Mouse (Mus musculus) macrophage (primary cell): Measurements from ENCODE around the gene Bst1. TPM values are rescaled to one million over a fixed set of nuclear protein-coding genes. Genes with fewer than 3 reads are reported as not detected.
A peak's percentile ranks its signal among the peaks of the same experiment; 100 is the strongest.

Experiments used
- H3K27ac ChIP-seq: fragments of 350-480 bp; formaldehyde crosslinking; 2 replicates; pipeline ENCODE4 v1.9.0; 2021
- H3K36me3 ChIP-seq: fragments of 350-480 bp; formaldehyde crosslinking; 2 replicates; pipeline ENCODE4 v1.9.0; 2021; ENCODE audit errors: inconsistent target
- H3K4me3 ChIP-seq: fragments of 350-480 bp; formaldehyde crosslinking; 2 replicates; pipeline ENCODE4 v1.9.0; 2021; ENCODE audit errors: inconsistent target
- H3K79me2 ChIP-seq: fragments of 350-480 bp; formaldehyde crosslinking; 2 replicates; pipeline ENCODE4 v1.9.0; 2021; ENCODE audit errors: inconsistent target
- WGBS: methylation state at CpG from one replicate; pipeline ENCODE4 v1.1.7; 2026; ENCODE audit warnings: inconsistent platforms; ENCODE audit not compliant: missing documents; 5-methylcytosine and 5-hydroxymethylcytosine counted together
- polyA plus RNA-seq: library from polyadenylated mRNA; stranded (reverse); fragments of 250-400 nt; gene quantifications from 3 replicates; pipeline ENCODE4 v1.2.4, GENCODE M21; 2018; ENCODE audit warnings: inconsistent platforms

Gene Bst1
- polyA plus RNA-seq, 1 experiment from 2014 or later, result 1.3 TPM

DNA sequence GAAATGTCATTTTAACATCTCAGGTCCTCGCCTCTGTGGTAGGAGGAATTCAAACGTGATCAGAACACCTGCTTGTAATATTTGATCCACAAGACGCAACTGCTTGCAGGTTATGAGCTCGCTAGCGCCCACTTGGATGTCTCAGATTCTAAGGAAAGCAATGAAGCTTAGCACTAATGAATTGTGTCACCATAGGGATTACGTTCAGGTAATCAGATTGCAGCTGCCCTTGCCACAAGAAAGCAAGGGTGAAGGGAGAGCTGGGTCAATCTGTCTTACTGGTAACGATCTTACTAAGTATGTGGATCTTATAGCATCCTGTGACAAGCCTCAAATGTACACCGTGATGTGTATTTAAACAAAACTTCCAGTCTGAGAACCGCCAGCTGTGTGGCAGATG lies 8.7 kb downstream of the Bst1 start:
- Histone ChIP-seq H3K27ac (no peak overlapping the region), H3K4me3 (no peak overlapping the region), H3K79me2 (no peaks in the 10 kb centered on the region), H3K36me3 (no peaks in the 10 kb centered on the region)
- 93% methylated on average over 9 of the region's 9 CpGs for WGBS

DNA sequence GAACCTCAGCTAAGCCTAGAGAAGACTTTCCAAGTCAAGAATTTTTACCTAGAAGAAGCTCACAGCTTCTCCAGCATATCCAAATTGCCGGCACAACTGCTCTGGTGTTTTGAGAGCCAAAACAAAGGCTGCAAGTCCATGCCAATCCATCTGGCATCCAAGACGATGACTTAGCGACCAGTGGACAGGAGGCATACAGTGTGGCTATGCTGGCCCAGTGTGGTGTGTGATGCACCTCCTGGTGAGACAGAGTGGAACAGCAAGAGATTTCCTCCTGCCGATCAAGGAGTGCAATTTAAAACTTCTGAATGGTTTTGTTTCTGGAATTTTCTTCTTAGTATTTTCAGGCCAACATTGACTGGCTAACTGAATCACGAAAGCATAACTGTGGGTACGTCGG lies 17.9 kb downstream of the Bst1 start:
- Histone ChIP-seq H3K79me2 (no peaks in the 10 kb centered on the region), H3K4me3 (no peak overlapping the region), H3K36me3 (no peaks in the 10 kb centered on the region), H3K27ac (no peak overlapping the region)
- 95% methylated on average over 7 of the region's 7 CpGs for WGBS

DNA sequence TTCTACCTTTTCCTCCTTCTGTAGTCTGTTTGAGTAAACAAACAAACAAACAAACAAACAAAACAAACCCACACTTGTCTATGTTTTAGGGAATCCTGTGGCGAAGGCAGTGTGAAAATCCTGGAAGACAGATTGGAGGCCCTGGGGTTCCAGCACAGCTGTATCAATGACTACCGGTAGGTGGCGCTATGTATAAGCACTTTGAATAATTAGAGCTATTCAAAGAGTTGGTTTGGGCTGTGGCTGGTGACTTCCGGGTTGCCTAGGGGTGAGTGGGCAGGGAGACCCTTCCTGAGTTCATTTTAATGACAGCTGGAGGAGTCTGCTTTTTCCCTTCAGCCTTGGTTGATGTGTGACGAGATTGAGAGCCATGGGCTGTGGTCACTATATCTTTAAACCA lies 18.7 kb downstream of the Bst1 start:
- Histone ChIP-seq H3K79me2 (no peaks in the 10 kb centered on the region), H3K36me3 (no peaks in the 10 kb centered on the region), H3K4me3 (no peak overlapping the region), H3K27ac (no peak overlapping the region)
- 26% methylated on average over 5 of the region's 5 CpGs for WGBS

DNA sequence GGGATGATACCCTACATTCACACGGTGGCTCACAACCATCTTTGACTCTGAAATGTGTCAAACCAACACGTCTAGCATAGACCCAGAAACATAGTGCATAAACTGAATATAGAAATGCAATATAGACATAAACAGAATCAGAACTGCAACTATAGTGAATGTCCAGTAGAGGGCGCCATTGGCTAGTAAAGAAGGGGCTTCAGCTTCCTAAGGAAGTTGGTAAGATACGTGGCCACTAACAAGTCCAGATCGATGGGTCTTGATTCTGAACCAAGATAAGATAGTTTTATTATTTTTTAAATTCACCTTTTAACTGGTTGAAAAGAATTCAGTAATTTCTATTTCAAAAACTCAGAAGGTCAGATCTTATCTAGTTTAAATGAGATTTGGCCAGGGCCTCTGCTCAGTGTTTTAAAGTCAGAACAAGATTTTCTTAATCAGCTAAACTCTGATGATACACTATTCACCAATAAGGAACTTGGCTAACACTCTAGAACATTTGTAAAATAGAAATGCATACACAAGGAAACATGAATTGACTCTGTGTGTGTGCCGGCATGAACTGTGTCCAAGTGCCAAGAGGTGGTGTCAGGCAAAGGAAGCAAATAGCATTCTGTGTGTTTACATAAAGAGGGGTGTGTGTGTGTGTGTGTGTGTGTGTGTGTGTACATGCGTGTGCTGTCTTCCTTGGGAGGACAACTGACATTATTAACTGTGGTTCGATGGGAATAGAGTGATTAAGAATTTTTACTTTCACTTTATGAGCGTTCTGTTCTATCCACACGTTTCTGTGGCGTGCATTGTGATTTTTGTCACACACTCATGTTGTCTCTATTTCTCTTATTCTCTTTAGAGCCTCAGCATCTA lies 22.7 kb downstream of the Bst1 start:
- Histone ChIP-seq H3K4me3 (peak overlapping the region; percentile 16; the same call in 1 of the 2 replicates), H3K79me2 (no peaks in the 10 kb centered on the region), H3K27ac (peak overlapping the region; percentile 25), H3K36me3 (no peaks in the 10 kb centered on the region)
- WGBS, result 1% methylated on average over 11 of the region's 11 CpGs

DNA sequence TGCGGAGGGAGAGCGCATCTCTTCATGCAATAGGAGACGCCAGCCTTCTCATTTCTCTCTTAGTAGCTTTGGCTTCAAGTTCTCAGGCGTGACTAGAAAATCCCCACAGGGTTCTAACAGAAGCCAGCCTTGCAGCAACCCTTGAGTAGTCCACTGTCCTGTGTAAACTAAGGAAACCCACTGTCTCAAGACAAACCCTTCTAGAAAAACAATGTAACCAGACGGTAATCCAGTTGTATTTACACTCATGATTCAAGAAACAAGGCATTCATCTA lies 23.3 kb downstream of the Bst1 start:
- Histone ChIP-seq H3K4me3 (peak overlapping the region; percentile 16; the same call in 1 of the 2 replicates), H3K27ac (peak overlapping the region; percentile 25; the same call in 1 of the 2 replicates)
- 60% methylated on average over 5 of the region's 5 CpGs for WGBS

DNA sequence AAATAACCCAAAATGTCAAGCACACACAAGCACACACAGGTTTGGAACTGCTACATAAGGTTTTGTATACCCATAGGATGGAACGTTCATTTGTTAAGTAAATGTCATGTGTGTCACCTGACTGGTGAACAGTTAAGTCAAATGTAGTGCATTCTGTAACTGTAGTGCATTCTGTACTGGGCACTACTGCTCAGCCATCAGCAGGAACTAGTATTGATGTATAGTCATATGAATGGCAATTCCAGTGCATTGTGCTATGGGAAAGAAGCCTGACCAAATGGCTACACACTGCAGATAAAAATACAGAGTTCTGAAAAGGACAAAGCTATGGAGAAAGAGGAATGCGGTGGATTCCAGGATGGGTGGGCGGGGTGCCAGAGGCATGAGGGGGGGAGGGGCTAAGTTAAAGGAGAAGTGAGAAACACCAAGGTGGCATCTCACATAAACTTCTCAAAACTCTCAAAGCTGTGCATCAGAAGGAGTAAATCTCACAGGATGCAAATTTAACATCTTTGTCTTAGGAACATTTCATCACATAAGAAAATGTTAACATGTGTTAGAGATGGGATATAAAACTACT lies 24.0 kb downstream of the Bst1 start:
- Histone ChIP-seq H3K79me2 (no peaks in the 10 kb centered on the region), H3K27ac (no peak overlapping the region), H3K4me3 (no peak overlapping the region), H3K36me3 (no peaks in the 10 kb centered on the region)
- WGBS, result 67% methylated on average over 3 of the region's 3 CpGs

More for the DNA sequence above, 23.3 kb downstream of the Bst1 start:
- Histone ChIP-seq H3K36me3 (no peaks in the 10 kb centered on the region), H3K79me2 (no peaks in the 10 kb centered on the region)

DNA sequence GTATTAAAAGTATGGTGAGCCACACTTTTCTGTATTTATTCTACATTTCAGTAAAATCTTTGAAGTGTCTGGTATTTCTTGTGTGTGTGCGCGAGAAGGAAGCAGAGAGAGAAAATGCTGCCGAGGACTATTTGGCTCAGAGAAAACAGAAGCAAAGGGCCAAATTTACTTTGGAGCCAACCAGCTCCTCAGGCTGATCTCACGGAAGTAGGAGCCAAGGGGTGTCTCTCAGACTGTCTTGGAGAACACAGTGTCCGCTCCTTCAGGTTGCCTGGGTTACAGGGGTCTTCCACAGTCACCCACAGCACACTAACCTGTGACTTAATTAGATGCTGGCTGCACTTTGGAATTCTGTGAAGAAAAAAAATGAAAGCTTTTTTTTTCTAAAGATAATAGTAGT lies 26.4 kb downstream of the Bst1 start:
- Histone ChIP-seq H3K79me2 (no peaks in the 10 kb centered on the region), H3K27ac (no peak overlapping the region), H3K36me3 (no peaks in the 10 kb centered on the region), H3K4me3 (no peak overlapping the region)
- WGBS, result 100% methylated on average over 4 of the region's 5 CpGs

DNA sequence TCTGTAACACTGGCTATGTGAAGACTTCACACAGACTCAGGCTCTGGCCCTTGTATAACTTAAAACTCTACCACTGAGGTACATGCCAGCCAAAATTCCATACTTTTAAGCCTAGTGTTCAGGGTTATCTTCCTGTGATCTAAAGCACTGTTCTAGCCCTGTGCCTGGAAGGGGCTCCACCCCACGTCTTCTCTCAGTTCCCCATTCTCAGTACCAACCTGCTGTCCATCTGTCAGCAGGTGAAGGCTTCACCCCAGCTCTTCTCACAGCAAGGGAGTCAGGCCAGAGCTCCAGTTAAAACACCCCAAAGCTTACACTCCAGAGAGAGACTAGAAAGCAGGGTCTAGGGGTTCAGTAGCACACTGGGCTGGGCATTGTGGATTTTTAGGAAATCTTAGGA lies 27.0 kb downstream of the Bst1 start:
- H3K27ac ChIP-seq, result no peak overlapping the region
- no peaks in the 10 kb centered on the region for H3K79me2 ChIP-seq
- no peak overlapping the region for H3K4me3 ChIP-seq
- 19% methylated on average over 1 of the region's 1 CpGs for WGBS
- H3K36me3 ChIP-seq, result no peaks in the 10 kb centered on the region

DNA sequence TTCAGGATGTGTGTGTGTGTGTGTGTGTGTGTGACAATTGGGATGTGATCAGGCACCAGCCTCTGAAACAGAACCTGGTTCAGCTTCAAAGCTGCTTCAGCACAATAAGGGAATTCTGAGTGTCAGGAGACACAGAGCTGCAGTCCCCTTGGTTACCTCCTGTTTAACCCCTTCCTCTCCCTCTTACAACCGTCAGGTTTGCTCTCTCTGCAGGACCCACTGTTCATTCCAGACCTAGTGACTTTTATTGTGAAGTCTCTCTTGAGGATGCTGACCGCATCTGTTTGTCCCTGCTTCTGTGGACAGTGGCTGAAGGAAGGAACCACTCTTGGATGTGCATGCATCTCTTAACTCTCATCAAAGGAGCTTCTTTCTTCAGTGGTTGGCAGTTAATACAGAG lies 27.5 kb downstream of the Bst1 start:
- Histone ChIP-seq H3K4me3 (no peak overlapping the region), H3K79me2 (no peaks in the 10 kb centered on the region), H3K27ac (no peak overlapping the region), H3K36me3 (no peaks in the 10 kb centered on the region)
- 96% methylated on average over 2 of the region's 2 CpGs for WGBS

DNA sequence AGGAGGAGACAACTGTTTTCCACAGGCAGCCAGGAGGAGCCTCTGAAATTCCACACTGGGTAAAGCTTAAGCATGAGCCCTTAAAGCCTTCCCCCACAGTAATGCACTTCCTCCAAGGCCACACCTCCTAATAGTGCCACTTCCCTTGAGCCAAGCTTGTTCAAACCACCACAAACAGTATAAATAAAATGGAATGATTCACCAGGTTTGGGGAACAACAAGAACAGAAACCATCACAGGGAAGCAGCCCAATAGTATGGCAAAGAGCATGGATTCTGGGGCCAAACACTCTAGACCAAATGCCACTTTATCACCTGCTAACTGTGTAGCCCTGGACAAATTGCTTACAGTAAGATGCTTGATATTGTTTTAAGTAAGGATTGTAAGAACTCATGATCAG lies 28.9 kb downstream of the Bst1 start:
- H3K36me3 ChIP-seq, result no peaks in the 10 kb centered on the region
- no peak overlapping the region for H3K4me3 ChIP-seq
- H3K79me2 ChIP-seq, result no peaks in the 10 kb centered on the region
- no peak overlapping the region for H3K27ac ChIP-seq

DNA sequence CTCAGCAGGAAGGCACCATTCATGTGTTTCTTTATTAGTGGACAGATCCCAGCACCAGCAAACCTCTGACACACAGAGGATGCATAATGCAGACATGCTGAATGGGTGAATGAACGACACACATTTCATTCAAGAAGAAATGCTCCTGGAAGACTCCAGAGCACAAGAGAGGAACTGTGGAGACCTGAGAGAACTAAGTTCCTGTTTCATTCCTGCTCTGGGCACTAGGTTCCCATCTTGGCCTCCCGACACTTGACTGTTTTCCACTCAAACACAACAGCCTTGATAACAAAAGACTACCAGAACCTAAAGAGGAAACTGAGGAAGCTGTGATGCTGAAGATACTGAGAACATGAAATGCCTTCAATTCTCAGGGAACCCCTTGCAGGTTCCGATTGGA lies 29.6 kb downstream of the Bst1 start:
- no peak overlapping the region for H3K27ac ChIP-seq
- WGBS, result 58% methylated on average over 3 of the region's 3 CpGs

DNA sequence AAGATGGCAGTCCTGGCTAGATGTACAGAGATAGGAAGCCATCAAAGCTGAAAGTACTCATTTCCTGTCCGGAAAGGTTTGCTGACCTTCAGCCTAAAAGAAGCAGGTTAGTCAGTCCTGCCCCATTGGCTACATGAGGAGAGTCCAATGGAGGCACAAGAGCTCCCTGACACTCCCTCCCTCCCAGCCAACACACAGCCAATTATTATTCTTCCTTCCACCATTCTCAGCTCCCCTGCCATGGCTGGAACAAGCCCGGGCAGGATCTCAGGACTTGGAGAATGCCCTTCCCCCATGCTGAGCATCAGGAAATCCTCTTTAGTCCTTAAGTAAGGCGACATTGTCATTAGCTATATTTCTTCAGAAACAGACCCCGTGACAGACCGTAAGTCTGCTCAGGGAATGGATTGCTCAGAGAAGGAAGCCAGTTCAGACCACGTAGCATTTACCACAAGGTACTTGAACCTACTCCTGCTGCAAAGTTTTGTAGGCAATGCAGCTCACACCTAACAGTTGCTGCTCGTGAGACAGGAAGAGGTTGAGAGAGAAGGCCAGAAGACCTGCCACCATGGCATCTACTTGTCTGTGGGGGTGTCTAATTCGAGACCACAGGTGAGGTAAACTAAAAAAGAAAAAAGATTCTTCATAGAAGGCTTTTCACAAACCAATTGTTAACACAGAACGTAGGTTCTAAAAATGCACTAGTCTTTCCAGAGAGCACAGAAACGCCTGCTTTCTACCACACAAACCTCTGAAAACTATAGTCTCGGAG lies 34.6 kb downstream of the Bst1 start:
- 59% methylated on average over 11 of the region's 11 CpGs for WGBS
- H3K36me3 ChIP-seq, result no peaks in the 10 kb centered on the region
- no peaks in the 10 kb centered on the region for H3K79me2 ChIP-seq
- peak overlapping the region; percentile 41 for H3K27ac ChIP-seq
- H3K4me3 ChIP-seq, result no peak overlapping the region

More for the DNA sequence above, 29.6 kb downstream of the Bst1 start:
- H3K4me3 ChIP-seq, result no peak overlapping the region
- H3K36me3 ChIP-seq, result no peaks in the 10 kb centered on the region
- no peaks in the 10 kb centered on the region for H3K79me2 ChIP-seq

DNA sequence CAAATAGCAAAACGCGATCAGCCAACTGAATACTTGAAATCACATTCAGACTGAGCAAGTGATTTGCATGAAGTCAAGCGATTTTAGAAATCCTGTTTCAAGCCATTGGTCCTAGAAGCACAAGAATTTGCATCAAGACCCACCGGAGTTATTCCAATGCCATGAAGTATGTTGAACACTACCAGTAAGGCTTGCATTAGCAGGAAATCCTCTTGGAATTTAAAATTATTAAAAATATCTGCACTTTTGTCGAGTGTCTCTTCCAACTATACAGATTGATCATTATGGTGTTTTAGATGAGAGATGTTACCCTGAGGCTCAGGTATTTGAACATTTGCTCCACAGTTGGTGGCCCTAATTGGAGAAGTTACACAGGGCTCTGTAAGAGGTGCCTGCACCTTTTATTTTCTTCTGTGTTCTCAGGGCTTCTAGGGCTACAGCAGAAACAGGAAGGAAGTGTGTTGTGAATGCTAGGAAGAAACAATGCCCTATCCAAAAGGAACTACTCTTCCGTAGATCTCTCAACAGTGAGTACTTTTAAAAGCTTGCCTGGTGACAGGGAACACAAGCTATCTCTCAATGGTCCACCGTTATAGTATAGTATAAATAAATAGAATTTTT lies 35.3 kb downstream of the Bst1 start:
- 56% methylated on average over 7 of the region's 7 CpGs for WGBS
- Histone ChIP-seq H3K27ac (peak overlapping the region; percentile 41), H3K36me3 (no peaks in the 10 kb centered on the region), H3K79me2 (no peaks in the 10 kb centered on the region), H3K4me3 (no peak overlapping the region)

DNA sequence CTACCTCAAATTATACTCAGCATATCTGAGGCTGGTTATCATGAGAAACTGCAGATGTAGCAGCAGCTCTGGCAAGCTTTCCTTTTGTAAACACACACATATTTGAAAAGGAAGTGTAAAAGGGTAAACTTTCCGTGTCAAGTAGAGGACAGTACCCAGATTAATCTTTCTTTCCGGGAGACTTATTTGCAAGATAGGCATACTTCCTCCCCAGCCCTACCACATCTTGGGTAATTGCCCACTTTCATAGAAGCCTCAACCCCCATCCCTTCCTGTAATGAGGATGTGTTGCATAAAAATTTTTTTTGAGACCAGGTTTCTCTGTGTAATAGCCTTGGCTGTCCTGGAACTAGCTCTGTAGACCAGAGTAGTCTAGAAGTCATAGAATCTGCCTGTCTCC lies 37.1 kb downstream of the Bst1 start:
- H3K4me3 ChIP-seq, result no peak overlapping the region
- H3K27ac ChIP-seq, result peak overlapping the region; percentile 29
- H3K36me3 ChIP-seq, result no peaks in the 10 kb centered on the region
- H3K79me2 ChIP-seq, result no peaks in the 10 kb centered on the region
- WGBS, result 0% methylated on average over 2 of the region's 2 CpGs

DNA sequence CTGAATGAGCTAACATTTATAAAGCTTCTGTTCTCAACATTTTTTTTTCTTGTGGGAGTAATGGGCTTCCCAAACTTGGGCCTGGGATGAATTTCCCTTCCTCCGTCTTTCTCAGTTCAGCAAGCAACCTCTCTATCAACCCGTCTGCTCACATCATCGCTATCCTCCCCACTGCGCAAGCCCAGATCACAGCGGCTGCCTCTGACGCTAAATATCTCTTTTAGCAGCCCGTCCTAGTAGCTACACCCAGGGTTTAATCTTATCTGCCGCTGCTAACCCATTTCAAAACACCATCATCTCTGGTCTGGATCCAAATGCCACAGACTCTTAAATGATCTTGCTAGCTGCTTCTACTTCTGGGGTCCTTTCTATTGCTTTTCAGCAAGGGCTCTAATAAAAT lies 41.0 kb downstream of the Bst1 start:
- no peak overlapping the region for H3K27ac ChIP-seq
- H3K79me2 ChIP-seq, result no peaks in the 10 kb centered on the region
- no peak overlapping the region for H3K4me3 ChIP-seq
- WGBS, result 92% methylated on average over 8 of the region's 8 CpGs
- H3K36me3 ChIP-seq, result no peaks in the 10 kb centered on the region
